Mouse (Mus musculus) hindbrain, embryonic 11.5 days (tissue): ENCODE results near the gene Clps. TPM values are rescaled to one million over a fixed set of nuclear protein-coding genes. Genes with fewer than 3 reads are reported as not detected.

ENCODE experiments used
- ATAC-seq: fragments of 200-750 bp; cut with Nextera tagmentation; 2 replicates; pipeline ENCODE4 v1.8.0; 2017; ENCODE audit warnings: mild to moderate bottlenecking, moderate TSS enrichment, moderate library complexity; ENCODE audit not compliant: low FRiP score
- DNase-seq: peaks from one replicate; pipeline ENCODE4 v3.0.0-alpha.2; 2015; ENCODE audit warnings: low spot score
- H3K27ac ChIP-seq: fragments of 300-500 bp; sonication (generic); 2 replicates; pipeline ENCODE4 v1.5.1; 2014; ENCODE audit warnings: mild to moderate bottlenecking, low read depth, low read length
- H3K27me3 ChIP-seq: fragments of 300-500 bp; sonication (generic); 2 replicates; pipeline ENCODE4 v1.6.1; 2014; ENCODE audit warnings: mild to moderate bottlenecking, low read length, moderate library complexity, mixed read lengths; ENCODE audit not compliant: control insufficient read depth, insufficient read depth
- H3K36me3 ChIP-seq: fragments of 300-500 bp; sonication (generic); 2 replicates; pipeline ENCODE4 v1.6.1; 2014; ENCODE audit warnings: mild to moderate bottlenecking, low read length, moderate library complexity, mixed read lengths; ENCODE audit not compliant: control insufficient read depth, insufficient read depth
- H3K4me1 ChIP-seq: fragments of 300-500 bp; sonication (generic); replicated peaks from 2 replicates; pipeline ENCODE4 v1.6.1; 2014; ENCODE audit warnings: low read length, mixed read lengths; ENCODE audit not compliant: control insufficient read depth, insufficient read depth
- H3K4me2 ChIP-seq: fragments of 300-500 bp; sonication (generic); replicated peaks from 2 replicates; pipeline ENCODE4 v1.6.1; 2014; ENCODE audit warnings: mild to moderate bottlenecking, low read depth, low read length
- H3K4me3 ChIP-seq: fragments of 300-500 bp; sonication (generic); 2 replicates; pipeline ENCODE4 v1.5.1; 2014; ENCODE audit warnings: low read depth, low read length
- H3K9ac ChIP-seq: fragments of 300-500 bp; sonication (generic); 2 replicates; pipeline ENCODE4 v1.6.1; 2014; ENCODE audit warnings: low read depth, low read length
- H3K9me3 ChIP-seq: fragments of 300-500 bp; sonication (generic); 2 replicates; pipeline ENCODE4 v1.6.1; 2016; ENCODE audit warnings: low read length; ENCODE audit not compliant: control insufficient read depth
- WGBS: fragments of 180-500 bp; shearing (Covaris S2); extraction: QIAGEN DNeasy Blood & Tissue Kit; methylation state at CpG from one replicate; pipeline ENCODE4 v1.1.7; 2014; 5-methylcytosine and 5-hydroxymethylcytosine counted together
- polyA plus RNA-seq: library from polyadenylated mRNA; unstranded; fragments of >200 nt; fragmentation: Nextera tagmentation; extraction: Ambion mirVana; gene quantifications from 2 replicates; pipeline ENCODE4 v1.2.1, GENCODE M21; 2014

Gene Clps
- polyA plus RNA-seq, 1 experiment from 2014 or later = not detected

DNA sequence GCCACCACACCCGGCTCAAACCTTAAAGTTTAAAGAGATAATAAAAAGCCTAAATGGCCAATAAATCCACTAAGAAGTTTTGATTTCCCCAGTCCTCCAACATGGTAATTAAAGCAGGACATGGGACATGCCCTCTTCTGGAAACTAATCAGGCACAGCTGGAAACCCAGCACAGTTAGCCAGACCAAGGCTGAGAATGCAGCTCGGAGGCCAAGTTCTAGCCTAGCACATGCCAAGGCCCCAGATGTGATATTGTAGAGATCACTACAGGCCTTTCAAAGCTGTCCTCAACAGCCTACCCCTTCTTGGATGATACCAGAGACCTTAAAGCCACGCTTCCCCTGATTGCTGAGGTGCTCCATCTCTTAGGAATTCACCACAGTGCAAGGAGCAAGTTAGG is 25.9 kb upstream of the Clps start:
- no peaks in the 10 kb centered on the region for H3K9me3 ChIP-seq
- no peak overlapping the region for H3K4me2 ChIP-seq
- H3K36me3 ChIP-seq = peaks cover 7% of the 10 kb centered on the region; the same call in 1 of the 2 replicates
- no peak overlapping the region for H3K9ac ChIP-seq
- H3K4me3 ChIP-seq = no peak overlapping the region
- DNase-seq (no peak), ATAC-seq (no peak)
- no peak overlapping the region for H3K27ac ChIP-seq
- no peaks in the 10 kb centered on the region for H3K4me1 ChIP-seq
- WGBS = 85% methylated on average over 3 of the region's 3 CpGs
- H3K27me3 ChIP-seq = no peaks in the 10 kb centered on the region

DNA sequence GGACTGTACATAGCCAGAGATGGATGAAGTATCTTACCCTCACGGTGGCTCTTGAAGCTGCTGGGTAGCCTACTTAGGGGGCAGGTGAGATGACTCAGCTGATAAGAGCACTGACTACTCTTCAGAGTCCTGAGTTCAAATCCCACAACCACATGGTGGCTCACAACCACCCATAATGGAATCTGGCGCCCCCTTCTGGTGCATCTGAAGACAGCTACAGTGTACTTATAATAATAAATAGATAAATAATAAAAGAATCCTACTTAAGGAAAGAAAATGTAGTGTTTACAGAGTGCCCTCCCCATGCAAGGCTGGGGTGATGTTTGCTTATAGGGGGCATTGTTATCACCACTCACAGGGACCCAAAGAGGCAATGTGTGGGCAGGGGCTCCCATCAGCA is 20.5 kb upstream of the Clps start:
- Histone ChIP-seq H3K4me3 (no peak overlapping the region), H3K27me3 (no peaks in the 10 kb centered on the region), H3K4me1 (0 out of 2 replicates have a peak, but pooled peaks cover 1% of the 10 kb centered on the region), H3K27ac (no peak overlapping the region), H3K9me3 (no peaks in the 10 kb centered on the region), H3K4me2 (no peak overlapping the region), H3K9ac (no peak overlapping the region), H3K36me3 (no peaks in the 10 kb centered on the region)
- DNase-seq = no peak
- ATAC-seq = no peak
- 62% methylated on average over 2 of the region's 2 CpGs for WGBS

DNA sequence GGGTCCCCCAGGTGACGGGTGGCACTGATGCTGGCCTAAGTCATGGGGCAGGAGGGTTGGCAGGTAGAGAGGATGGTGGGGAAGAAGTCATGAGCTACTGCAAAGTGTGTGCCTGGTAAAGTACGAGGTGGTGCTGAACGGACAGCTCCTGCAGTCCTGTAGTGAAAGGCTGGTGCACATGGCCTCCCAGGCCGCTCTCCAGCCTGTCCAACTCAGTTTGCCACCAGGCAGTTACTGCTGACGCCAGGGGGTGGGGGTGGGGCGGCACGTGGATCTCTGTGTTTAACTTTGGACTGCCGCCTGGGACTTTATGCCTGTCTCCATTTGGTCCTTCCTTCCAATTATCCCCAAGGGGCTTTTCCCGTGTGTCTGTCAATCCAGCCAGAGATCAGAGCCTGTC is 19.8 kb upstream of the Clps start:
- no peak for ATAC-seq
- no peaks in the 10 kb centered on the region for H3K27me3 ChIP-seq
- H3K4me2 ChIP-seq = no peak overlapping the region
- 5% methylated on average over 9 of the region's 9 CpGs for WGBS
- no peaks in the 10 kb centered on the region for H3K9me3 ChIP-seq
- 0 out of 2 replicates have a peak, but pooled peaks cover 2% of the 10 kb centered on the region for H3K4me1 ChIP-seq
- H3K27ac ChIP-seq = no peak overlapping the region
- no peaks in the 10 kb centered on the region for H3K36me3 ChIP-seq
- no peak overlapping the region for H3K9ac ChIP-seq
- no peak overlapping the region for H3K4me3 ChIP-seq
- peak; percentile 82 for DNase-seq

DNA sequence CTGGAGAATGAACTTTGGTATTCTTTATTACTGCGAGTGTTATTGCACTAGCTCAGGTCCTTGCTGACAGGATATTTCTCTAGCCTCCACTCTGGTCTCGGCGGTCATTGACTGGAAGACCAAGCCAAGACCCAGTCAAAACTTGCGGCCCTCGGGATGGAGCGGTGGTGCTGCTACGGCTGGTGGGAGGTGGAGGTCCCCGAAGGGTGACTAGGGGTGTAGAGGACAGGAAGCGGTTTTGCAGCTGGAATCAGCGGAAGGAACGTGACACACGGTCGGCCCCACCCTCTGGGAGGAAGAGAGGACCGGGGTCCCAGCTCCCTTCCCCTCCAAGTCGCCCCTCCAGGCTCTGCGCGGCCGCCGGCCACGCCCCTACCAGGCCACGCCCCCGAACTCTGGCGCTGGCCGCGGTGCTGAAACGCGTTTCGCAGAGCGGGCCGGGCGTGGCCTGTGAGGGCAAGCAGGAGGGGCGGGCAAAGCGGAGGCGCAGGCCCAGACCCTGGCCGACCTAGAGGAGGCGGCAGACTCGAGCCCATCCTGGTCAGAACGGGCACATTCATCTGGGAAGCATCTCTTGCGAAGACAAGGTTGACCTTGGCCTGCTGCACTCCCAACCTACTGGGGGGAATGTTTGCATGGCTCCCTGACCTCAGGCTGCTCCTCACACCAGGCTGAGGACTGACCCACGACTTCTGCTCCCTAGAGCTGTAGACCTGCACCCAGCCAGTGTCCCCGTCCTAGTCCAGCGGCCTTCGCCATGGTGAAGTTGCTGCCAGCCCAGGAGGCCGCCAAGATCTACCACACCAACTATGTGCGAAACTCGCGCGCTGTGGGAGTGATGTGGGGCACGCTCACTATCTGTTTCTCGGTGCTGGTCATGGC is 14.9 kb upstream of the Clps start, which contains the start of gene Lhfpl5:
TSS of gene Lhfpl5 (plus strand) at position 398 of the 882 bp plus-strand sequence.
- 0 out of 2 replicates have a peak within 1 kb of the TSS, but pooled peaks have one; percentile 27 for H3K9ac ChIP-seq
- H3K27ac ChIP-seq = no peak within 1 kb of the TSS
- no peaks in the 10 kb centered on the region for H3K9me3 ChIP-seq
- peak within 1 kb of the TSS; percentile 41 for H3K4me2 ChIP-seq
- 0 out of 2 replicates have a peak, but pooled peaks cover 2% of the 10 kb centered on the region for H3K4me1 ChIP-seq
- no peaks in the 10 kb centered on the region for H3K36me3 ChIP-seq
- H3K27me3 ChIP-seq = no peaks in the 10 kb centered on the region
- peak; percentile 93 for DNase-seq
- 20% methylated on average over 46 of the region's 50 CpGs for WGBS
- H3K4me3 ChIP-seq = peak within 1 kb of the TSS; percentile 15
- peak; percentile 89 for ATAC-seq

DNA sequence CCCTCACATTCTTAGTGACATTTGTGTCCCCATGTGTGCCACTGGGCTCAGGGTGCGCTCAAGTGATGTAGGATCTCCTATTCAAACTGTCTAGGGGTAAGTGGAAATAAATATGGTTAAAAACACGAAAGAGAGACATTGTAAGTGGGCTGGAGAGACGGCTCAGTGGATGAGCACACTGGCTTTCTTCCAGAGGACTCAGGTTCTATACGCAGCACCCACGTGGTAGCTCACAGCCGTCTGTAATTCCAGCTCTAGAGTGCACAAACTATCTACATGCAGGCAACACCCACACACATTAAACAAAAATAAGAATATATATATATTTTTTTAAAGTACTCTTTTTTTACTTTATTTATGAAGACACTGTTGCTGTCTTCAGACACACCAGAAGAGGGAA is 12.4 kb upstream of the Clps start:
- Histone ChIP-seq H3K4me1 (0 out of 2 replicates have a peak, but pooled peaks cover 2% of the 10 kb centered on the region), H3K36me3 (no peaks in the 10 kb centered on the region), H3K4me3 (no peak overlapping the region), H3K4me2 (no peak overlapping the region), H3K9ac (no peak overlapping the region), H3K27ac (no peak overlapping the region), H3K9me3 (no peaks in the 10 kb centered on the region), H3K27me3 (no peaks in the 10 kb centered on the region)
- DNase-seq (no peak), ATAC-seq (no peak)
- WGBS = 87% methylated on average over 6 of the region's 6 CpGs

DNA sequence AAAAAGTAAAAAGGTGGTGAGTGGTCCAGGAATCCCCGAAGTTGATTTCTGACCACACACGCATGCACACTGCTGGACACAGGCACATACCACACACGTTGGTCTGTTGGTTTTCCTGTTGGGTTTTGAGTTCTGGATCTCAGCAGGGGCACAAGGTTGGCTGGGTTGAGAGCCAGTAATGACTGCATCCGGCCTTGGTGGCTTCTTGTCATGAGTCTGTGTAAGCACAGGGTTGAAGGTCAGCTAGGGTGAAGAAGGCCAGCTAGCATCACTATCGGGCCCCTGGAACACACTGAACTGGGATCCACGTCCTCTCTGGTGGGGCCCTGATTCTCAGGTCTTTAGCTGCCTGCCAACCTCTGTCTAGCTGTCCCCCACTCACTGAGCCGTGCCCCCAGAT is 12.0 kb upstream of the Clps start:
- H3K9ac ChIP-seq = no peak overlapping the region
- H3K27me3 ChIP-seq = no peaks in the 10 kb centered on the region
- H3K9me3 ChIP-seq = no peaks in the 10 kb centered on the region
- H3K4me3 ChIP-seq = no peak overlapping the region
- H3K4me1 ChIP-seq = 0 out of 2 replicates have a peak, but pooled peaks cover 2% of the 10 kb centered on the region
- DNase-seq (no peak), ATAC-seq (no peak)
- no peak overlapping the region for H3K27ac ChIP-seq
- no peaks in the 10 kb centered on the region for H3K36me3 ChIP-seq
- WGBS = 80% methylated on average over 7 of the region's 7 CpGs
- no peak overlapping the region for H3K4me2 ChIP-seq

DNA sequence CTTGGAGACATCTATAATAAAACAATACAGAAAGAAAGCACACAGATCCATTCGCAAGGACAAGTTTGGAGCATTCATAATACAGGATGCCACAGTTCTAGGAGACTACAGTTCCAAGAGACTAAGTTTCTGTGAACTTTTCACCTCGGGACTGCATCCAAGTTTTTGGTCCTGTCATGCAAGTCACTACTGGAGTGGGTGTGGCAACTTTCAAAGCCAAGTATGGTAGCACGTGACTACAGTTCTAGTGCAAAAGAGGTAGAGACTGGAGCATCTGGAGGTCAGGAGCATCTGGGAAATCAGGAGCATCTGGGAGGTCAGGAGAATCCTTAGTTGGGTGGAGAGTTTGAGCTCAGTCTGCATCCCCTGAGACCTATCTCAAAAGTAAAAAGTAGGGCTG is 11.3 kb upstream of the Clps start:
- no peak for ATAC-seq
- Histone ChIP-seq H3K4me1 (0 out of 2 replicates have a peak, but pooled peaks cover 2% of the 10 kb centered on the region), H3K9me3 (no peaks in the 10 kb centered on the region), H3K4me3 (no peak overlapping the region), H3K4me2 (no peak overlapping the region), H3K9ac (no peak overlapping the region), H3K36me3 (no peaks in the 10 kb centered on the region), H3K27ac (no peak overlapping the region), H3K27me3 (no peaks in the 10 kb centered on the region)
- 83% methylated on average over 3 of the region's 3 CpGs for WGBS
- no peak for DNase-seq

DNA sequence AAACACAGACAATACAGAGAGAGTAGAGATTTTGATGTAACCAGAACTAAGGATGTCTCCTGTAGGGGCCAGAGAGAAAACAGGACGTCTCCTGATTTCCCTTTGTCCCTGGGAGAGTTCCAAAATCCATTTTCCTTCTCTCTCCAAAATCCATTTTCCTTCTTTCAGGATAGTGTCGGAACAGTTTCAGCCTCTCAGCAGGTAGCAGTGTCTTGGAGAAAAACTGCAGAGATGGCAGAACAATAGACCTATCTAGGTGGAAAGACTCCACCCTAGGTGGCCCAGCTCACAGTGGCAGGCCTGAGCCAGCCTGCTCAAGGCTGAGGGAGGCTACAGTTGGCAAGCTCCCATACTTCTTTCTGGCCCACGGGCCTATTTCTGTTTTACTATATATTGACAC is 7.0 kb upstream of the Clps start:
- H3K4me2 ChIP-seq = no peak overlapping the region
- H3K36me3 ChIP-seq = no peaks in the 10 kb centered on the region
- no peak overlapping the region for H3K27ac ChIP-seq
- H3K9ac ChIP-seq = no peak overlapping the region
- WGBS = 31% methylated on average over 3 of the region's 3 CpGs
- no peak for DNase-seq
- no peaks in the 10 kb centered on the region for H3K9me3 ChIP-seq
- H3K4me3 ChIP-seq = no peak overlapping the region
- H3K4me1 ChIP-seq = no peaks in the 10 kb centered on the region
- H3K27me3 ChIP-seq = no peaks in the 10 kb centered on the region
- no peak for ATAC-seq

DNA sequence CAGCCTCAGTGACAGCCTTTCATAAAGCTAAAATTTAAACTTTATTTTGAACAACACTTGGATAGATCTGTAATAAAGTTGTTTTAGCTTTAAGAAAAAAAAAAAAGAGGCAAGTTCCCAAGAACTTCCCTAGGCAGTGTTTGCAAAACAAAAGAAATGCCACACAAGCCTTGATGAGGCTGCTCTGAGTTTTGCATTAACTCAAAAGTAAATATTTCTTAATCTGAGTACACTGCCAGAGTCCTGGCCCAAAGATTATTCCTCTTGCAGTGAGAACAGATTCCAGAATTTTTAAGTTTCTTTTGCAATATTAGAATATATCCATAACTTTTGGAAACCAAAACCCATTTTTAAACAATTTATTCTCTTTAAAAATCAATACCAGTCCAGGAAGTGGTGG is 4.6 kb upstream of the Clps start:
- Histone ChIP-seq H3K36me3 (no peaks in the 10 kb centered on the region), H3K9me3 (no peaks in the 10 kb centered on the region), H3K27ac (no peak overlapping the region), H3K4me3 (no peak overlapping the region), H3K9ac (no peak overlapping the region), H3K27me3 (no peaks in the 10 kb centered on the region), H3K4me1 (no peaks in the 10 kb centered on the region), H3K4me2 (no peak overlapping the region)
- ATAC-seq (no peak), DNase-seq (no peak)
